Mouse (Mus musculus): ENCODE results near the gene Wfdc1. TPM values are rescaled to one million over a fixed set of nuclear protein-coding genes. Genes with fewer than 3 reads are reported as not detected.

The Wfdc1 gene
- total and polyA plus RNA-seq, 3 experiments: not detected

DNA sequence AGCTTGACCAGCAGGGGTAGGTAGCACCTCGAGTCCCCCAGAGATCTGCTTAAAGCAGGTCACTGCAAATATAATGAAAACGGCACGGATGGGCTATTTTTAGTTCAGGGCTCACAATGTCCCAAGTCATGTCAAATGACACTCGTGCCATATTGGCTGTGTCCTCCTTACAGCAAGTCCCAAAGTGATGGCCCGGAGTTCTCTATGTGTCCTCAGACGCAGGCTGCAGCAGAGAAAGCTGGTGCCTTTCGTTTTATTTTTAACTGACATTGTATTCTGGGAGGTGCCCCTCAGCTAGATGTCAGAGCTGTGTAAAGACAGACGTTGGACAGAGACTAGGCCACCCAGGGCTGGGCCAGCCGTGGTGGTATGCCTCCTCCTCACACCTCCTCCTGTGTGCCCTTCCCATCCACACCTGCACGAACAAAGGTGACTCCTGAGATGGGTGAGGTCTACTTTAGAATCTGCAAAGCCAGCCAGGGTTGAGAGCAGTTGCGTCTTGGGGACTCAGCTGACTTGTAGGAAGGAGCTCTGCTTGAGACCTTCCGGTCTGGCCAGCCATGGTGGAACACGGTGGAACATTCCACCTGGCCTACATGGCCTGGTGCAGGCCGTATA lies 45.2 kb upstream of the Wfdc1 start:
- TF ChIP-seq NELFE (IDR thresholded peaks at IDR 0.05; ENCODE audit: low read depth, low read length) (no peak), MYB (IDR thresholded peaks at IDR 0.05; ENCODE audit: low read depth, low read length) (no peak), MAFK (IDR thresholded peaks at IDR 0.05; ENCODE audit: borderline replicate concordance, low read depth, low read length) (no peak), ZNF384 (IDR thresholded peaks at IDR 0.05; ENCODE audit: low read depth, low read length) (no peak), RAD21 (IDR thresholded peaks at IDR 0.05; ENCODE audit: low read depth, low read length) (no peak), EP300 (IDR thresholded peaks at IDR 0.05; ENCODE audit: low read depth in 1 of 2, low read length in 2 of 2) (no peak), POLR2AphosphoS5 (IDR thresholded peaks at IDR 0.05; ENCODE audit: borderline replicate concordance, low read depth, low read length) (no peak), MAX (IDR thresholded peaks at IDR 0.05; ENCODE audit: low read length) (no peak), MYC (IDR thresholded peaks at IDR 0.05; ENCODE audit: low read depth, low read length) (no peak), TCF12 (IDR thresholded peaks at IDR 0.05; ENCODE audit: low read depth, low read length) (no peak)
- no peak for DNase-seq (ENCODE audit: low read depth, low spot score)
- Histone ChIP-seq H3K4me1 (ENCODE audit: control insufficient read depth in 1 of 2, insufficient read depth in 2 of 2, low read length in 2 of 2) (no peaks in the 10 kb centered on the region), H3K79me2 (ENCODE audit: control insufficient read depth, insufficient read depth, low read length, poor library complexity) (no peaks in the 10 kb centered on the region), H3K9me3 (replicated peaks; ENCODE audit: insufficient read depth, low read length) (no peaks in the 10 kb centered on the region), H3K27ac (ENCODE audit: control insufficient read depth, low read depth, low read length) (no peak overlapping the region), H3K36me3 (ENCODE audit: control insufficient read depth in 1 of 2, insufficient read depth in 2 of 2, low read length in 2 of 2) (no peaks in the 10 kb centered on the region), H3K27me3 (ENCODE audit: control insufficient read depth in 1 of 2, insufficient read depth in 2 of 2, low read length in 2 of 2) (peaks cover 0 to 2% of the 10 kb centered on the region in 2 experiments; a peak in 2 of 4 replicates), H3K9ac (ENCODE audit: control insufficient read depth, low read depth, low read length, poor library complexity, severe bottlenecking) (no peak overlapping the region), H3K4me3 (ENCODE audit: control insufficient read depth in 1 of 2, insufficient read depth in 1 of 2, low read depth in 2 of 2, low read length in 2 of 2) (no peak overlapping the region)

DNA sequence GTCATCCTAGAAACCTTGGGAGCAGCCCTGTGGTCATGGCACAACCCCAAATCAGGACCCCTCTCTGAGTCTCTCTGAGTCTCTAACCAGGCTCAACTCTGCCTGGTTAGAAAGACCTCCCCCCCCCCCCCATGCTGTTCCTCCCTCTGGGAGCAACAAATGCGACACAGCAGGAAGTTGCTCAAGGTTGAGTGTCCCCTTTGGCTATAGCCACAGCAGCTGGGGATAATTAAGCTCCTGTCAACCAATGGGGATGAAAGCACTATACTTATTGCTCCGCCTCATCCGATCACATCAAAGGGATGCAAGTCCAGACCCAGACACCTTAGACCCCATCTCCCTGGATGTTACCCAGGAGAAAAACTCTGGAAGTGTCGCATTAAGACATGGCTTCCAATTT lies 43.6 kb upstream of the Wfdc1 start:
- Histone ChIP-seq H3K4me3 (ENCODE audit: control insufficient read depth in 1 of 2, insufficient read depth in 1 of 2, low read depth in 2 of 2, low read length in 2 of 2) (no peak overlapping the region), H3K79me2 (ENCODE audit: control insufficient read depth, insufficient read depth, low read length, poor library complexity) (no peaks in the 10 kb centered on the region), H3K9ac (ENCODE audit: control insufficient read depth, low read depth, low read length, poor library complexity, severe bottlenecking) (no peak overlapping the region), H3K36me3 (ENCODE audit: control insufficient read depth in 1 of 2, insufficient read depth in 2 of 2, low read length in 2 of 2) (no peaks in the 10 kb centered on the region), H3K27ac (ENCODE audit: control insufficient read depth, low read depth, low read length) (no peak overlapping the region), H3K9me3 (replicated peaks; ENCODE audit: insufficient read depth, low read length) (no peaks in the 10 kb centered on the region), H3K27me3 (ENCODE audit: control insufficient read depth in 1 of 2, insufficient read depth in 2 of 2, low read length in 2 of 2) (peaks cover 0 to 2% of the 10 kb centered on the region in 2 experiments; a peak in 2 of 4 replicates), H3K4me1 (ENCODE audit: control insufficient read depth in 1 of 2, insufficient read depth in 2 of 2, low read length in 2 of 2) (no peaks in the 10 kb centered on the region; a peak in 1 of 4 replicates)
- DNase-seq (ENCODE audit: low read depth, low spot score): no peak
- TF ChIP-seq POLR2A (IDR thresholded peaks at IDR 0.05; ENCODE audit: control insufficient read depth in 1 of 2, insufficient read depth in 1 of 2, low read depth in 1 of 2, low read length in 2 of 2, poor library complexity in 1 of 2) (no peak), CHD2 (IDR thresholded peaks at IDR 0.05; ENCODE audit: low read length) (no peak), ELF1 (IDR thresholded peaks at IDR 0.05; ENCODE audit: low read depth, low read length) (no peak), KAT2A (conservative IDR thresholded peaks at IDR 0.05; ENCODE audit: low read depth, low read length) (no peak), GABPA (IDR thresholded peaks at IDR 0.05; ENCODE audit: low read depth, low read length) (no peak), ZNF384 (IDR thresholded peaks at IDR 0.05; ENCODE audit: low read depth, low read length) (no peak), JUND (IDR thresholded peaks at IDR 0.05; ENCODE audit: low read depth, low read length) (no peak), MYC (IDR thresholded peaks at IDR 0.05; ENCODE audit: low read depth, low read length) (no peak), NELFE (IDR thresholded peaks at IDR 0.05; ENCODE audit: low read depth, low read length) (no peak), MAZ (IDR thresholded peaks at IDR 0.05; ENCODE audit: low read depth, low read length) (no peak), ZMIZ1 (IDR thresholded peaks at IDR 0.05; ENCODE audit: low read depth, low read length) (no peak), TBP (IDR thresholded peaks at IDR 0.05; ENCODE audit: low read depth, low read length) (no peak), ZC3H11A (IDR thresholded peaks at IDR 0.05; ENCODE audit: low read depth, low read length) (no peak), E2F4 (IDR thresholded peaks at IDR 0.05; ENCODE audit: borderline replicate concordance, low read depth, low read length) (no peak), TCF12 (IDR thresholded peaks at IDR 0.05; ENCODE audit: low read depth, low read length) (no peak), TAL1 (IDR thresholded peaks at IDR 0.05; ENCODE audit: low read length) (no peak), MAX (IDR thresholded peaks at IDR 0.05; ENCODE audit: low read length) (no peak)

Data from MEL (cell line).